Mouse (Mus musculus) heart, postnatal 25 days (tissue): ENCODE measurements at regions not wholly inside any gene's neighbourhood (a gene's known extent, or its start where the extent isn't known, plus 50 kb on each side); places are given as distances from the start of the nearest gene placed in this dataset.

Experiments
- DNase-seq: peaks from one replicate; pipeline ENCODE4 v3.0.0; 2022; ENCODE audit warnings: low spot score
- intact Hi-C: fragments of 180-260 bp; cut with DNase I; formaldehyde crosslinking; loops from one replicate; pipeline ENCODE4 v1.15.1; 2025

DNA sequence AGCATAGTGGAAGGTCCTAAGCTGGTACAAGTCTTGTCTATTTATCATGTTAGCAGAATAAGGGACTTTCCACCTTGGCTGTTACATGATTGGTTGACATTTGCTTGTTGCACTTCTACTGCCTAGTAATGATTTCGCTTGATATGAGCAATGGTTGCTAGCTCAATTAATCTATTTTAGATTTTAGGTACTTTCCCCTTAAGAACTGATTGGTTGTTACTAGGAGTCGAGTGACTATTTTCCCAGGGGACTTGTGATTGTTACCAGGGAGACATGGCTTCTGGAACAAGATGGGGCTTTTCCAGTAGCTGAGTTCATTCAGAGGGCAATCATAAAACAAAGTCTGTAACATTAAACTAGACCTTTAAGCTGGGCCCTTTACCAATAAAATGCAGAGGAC, 100.9 kb downstream of the Nup35 start:
- no peak for DNase-seq
- intact Hi-C loops, result no loop called here

GRCm38 (mm10) chr2:80724085-80724484, 107.0 kb downstream of the Nup35 start:
- no peak for DNase-seq
- intact Hi-C loops, result no loop called here

DNA sequence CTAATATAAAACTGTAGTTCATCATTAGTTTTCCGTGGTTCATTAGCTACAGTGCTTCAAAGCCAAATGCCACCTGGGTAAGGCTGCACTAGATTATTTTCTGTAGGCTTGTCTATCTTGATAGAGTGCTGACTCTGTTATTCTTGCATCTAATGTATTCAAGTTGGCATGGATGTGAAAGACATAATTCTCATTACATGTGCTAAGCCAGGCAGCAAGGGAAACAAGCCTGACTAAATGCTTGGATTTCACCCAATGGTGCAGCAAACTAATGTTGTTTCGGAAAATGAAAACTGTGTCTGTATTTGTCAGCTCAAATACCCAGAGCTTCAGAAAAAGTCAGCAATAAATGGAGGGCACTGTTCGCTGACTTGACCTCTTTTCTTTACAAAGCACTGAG, 114.3 kb downstream of the Nup35 start:
- no peak for DNase-seq
- intact Hi-C loops, result no loop called here

DNA sequence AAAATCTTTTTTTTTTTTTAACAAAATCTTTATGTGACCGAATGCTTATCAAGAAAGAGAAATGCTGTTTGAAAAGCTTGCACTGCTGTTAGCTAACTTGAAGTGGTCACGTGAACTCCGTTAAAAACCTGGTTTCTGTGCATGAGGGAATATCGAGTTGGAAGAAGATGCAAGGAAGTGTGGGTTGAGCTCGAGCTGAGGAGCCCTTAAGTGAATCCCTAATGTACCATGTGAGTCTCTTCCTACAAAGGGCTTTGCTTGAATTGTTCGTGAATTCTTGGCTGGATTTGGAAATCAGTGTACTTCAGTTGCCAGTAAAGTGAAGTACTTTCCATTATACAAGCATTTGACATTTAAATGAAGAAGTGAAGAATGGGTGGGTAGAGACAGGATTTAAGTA, 129.7 kb downstream of the Nup35 start:
- intact Hi-C loops, result no loop called here

DNA sequence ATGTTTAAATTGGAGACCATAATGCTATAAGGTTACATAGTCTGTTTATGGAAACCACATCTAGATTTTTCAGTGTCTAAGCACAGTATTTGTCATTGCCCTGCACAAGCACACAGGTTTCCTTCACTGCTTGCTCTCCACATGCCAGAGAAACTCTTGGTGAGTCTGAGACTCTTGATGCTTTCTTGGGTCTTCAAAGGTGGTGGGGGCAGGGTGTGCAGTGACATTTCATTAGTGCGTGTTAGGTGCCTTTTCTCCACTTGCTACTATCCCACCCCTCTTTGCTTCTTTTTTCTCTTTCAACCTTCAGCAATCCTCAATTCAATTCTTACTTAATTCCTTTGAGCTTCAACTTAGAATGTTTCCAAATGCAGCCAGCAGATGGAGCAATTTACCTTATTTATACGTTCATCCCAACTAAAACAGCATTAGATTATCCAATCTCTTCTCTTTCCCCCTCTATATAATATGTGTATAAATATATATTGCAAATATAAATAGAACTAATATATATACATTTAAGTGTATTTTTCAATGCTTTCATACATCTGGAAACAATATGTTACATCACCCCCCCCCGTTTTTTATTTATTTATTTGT, 145.1 kb downstream of the Nup35 start:
- intact Hi-C loops, result loop anchor here (10.0 kb wide), 1 partner anchor 573 kb away; no protein-coding TSS in a partner anchor
- no peak for DNase-seq

More for the DNA sequence above, 129.7 kb downstream of the Nup35 start:
- DNase-seq, result no peak

DNA sequence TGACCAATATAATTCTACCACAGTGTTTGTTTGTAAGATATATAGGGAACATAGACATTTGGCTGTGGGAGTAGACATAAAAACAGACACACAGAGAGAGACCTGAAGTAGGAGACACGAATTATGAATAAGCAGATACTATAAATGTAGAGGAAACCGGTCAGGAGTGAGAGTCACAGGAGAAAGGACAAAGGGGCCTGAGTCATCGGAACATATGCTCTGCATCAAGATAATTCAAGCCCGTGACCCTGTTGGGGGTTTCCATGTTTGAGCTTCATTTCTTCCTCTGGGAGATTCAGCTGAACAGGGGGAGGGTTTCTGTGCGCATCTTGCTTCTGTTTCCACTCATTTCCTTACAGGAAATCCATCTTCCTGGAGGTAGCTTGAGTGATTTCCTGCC, 154.1 kb downstream of the Nup35 start:
- DNase-seq, result no peak
- intact Hi-C loops, result no loop called here

DNA sequence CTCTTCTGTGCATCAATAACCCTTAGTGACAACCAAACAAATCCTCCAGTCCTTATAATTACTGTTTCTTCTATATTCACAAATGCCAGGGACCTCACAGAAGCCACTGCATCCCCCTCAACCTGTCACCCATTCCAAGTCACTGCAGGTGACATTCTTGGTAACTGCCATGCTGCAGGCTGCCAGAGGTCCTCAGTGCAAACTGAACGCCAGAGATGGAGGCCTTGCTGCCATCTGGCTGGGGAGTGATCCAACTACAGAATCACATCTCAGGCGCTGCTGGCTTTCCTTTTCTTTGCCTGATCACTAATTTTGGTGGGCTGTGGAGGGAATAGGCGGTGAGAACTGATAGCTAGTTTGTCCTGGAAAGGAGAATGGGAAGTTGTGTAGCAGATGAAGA, 155.4 kb downstream of the Nup35 start:
- DNase-seq, result no peak
- intact Hi-C loops, result no loop called here

GRCm38 (mm10) chr2:80786370-80786769, 169.3 kb downstream of the Nup35 start:
- intact Hi-C loops, result no loop called here
- no peak for DNase-seq

DNA sequence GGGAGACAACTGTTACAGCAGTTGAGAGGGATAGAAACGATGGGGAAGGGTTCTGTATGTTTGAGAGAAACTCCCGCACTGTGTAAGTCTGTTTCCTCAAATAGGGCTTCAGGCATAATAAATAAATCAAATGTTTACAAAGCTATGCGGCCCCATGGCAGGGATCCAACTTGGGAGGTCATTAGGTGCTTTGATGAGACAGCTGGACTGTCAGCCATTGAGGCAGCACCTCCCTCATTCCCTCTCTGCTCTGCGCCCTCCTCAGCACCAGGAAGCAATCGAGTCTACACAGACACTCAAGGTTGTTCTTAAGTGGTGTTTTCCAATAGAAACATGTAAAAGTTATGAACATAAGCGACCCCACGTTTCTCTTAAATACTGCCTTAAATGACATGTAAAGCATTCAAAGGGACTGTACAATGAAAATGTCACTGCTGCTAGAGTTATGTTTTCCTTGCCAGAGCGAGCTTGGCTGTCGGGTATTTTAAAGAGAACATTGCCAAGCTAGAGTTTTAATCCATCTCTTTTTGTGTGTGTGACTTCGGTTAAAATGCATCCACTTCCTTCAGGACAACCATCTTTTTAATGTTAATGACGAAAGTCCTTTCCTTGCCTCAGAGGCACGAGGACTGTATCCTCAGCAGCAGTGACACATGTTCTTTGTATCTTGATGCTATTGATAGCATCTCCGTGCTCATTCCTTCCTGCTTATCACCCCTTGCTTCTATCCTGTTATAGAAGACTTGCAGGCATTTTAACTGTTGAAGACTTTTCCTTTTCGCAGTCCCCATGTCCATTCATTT, 176.5 kb downstream of the Nup35 start:
- no peak for DNase-seq
- intact Hi-C loops, result no loop called here

DNA sequence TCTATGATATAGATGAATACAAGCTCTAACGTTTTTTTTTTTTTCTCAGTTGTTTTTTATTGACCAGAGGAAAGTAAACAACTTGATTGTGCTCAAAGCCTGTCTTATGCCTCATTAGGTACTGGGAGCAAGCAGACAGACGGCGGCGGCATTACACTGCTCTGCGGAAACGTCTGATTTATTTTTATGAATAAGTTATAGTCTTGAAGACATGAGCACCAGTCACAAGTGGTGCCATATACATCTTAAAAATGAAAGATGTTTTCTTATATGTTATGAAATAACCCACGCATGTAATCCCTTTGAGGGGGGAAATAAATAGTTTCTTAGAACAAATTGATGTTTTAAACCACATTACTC, 177.1 kb downstream of the Nup35 start:
- DNase-seq, result no peak
- intact Hi-C loops, result no loop called here

DNA sequence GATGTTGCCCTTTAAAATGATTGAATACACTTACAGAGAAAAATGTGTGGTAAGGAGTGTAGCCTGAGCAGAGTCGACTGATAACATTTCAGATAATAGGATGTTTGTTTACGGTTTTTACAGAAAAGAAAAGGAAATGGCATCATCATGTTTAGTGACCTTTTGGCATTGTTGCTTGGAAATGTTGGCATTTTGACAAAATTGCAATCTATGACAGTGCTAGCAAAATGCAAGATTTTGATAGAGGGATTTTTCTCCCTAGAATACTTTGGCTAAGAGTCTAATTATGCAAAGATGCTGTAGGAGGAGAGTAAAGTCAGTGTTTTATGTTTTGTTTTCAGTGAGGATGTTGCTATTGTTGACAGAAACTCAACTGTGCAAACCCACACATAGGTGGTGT, 202.2 kb downstream of the Nup35 start:
- no peak for DNase-seq
- intact Hi-C loops, result no loop called here

- intact Hi-C loops, result no loop called here
- DNase-seq, result no peak
These were observed 234.0 kb downstream of the Nup35 start for GRCm38 (mm10) chr2:80851056-80851455.

DNA sequence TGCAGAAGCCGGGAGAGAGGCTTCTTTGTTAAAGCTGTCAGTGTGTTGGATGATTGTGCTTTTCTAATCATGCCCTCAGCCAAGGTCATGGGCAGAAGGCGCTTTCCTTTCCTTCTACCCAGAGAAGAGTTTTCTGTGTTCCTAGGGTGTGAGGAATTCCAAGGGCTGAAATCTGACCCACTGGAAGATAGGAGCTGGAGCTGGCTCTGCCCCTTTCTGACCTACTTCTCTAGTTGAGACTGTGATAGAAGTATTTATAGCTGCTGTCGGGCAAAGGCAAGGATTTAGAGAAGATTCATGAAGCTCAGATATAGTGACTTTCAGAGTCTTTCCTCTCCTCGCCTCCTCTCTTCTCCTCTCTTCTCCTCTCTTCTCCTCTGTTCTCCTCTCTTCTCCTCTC, 238.2 kb downstream of the Nup35 start:
- intact Hi-C loops, result loop anchor here (5.0 kb wide), 1 partner anchor 357 kb away; no protein-coding TSS in a partner anchor
- DNase-seq, result no peak

DNA sequence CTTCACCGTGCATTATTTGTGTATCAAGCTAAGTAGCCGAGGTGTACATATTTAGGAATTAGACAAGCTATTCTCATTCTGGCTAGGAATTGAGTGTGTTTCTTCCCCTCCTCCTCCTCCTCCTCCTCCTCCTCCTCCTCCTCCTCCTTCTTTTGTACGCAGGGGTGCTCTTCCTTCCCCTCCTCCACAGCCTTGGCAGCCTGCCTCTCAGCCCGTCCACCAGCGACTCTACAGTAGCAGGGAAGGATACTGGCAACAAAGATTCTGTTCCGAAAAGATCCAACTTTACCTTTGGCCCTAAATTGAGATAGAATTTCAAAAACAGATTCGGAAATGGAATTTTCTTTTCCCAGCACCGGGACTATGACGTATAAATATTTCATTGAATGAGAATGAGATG, 253.0 kb downstream of the Nup35 start:
- intact Hi-C loops, result no loop called here
- DNase-seq, result no peak

DNA sequence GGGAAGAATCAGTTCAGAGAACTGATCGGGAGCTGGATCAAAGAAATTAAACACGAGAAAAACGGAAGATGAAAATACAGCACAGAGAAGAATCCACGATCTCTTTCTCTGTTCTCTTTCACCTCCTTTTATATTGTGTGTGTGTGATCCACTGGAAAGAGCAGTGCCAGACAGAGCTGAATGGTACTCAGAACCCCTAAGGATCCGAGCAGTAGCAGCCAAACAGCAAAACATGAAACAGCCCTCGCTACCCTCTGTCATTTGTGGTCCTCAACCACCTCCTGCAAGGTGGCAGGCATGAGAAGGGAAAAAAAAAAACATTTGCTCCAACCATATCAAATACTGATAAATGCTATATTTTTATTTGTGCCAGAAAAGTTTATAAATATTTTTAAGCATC, 253.4 kb downstream of the Nup35 start:
- no peak for DNase-seq

DNA sequence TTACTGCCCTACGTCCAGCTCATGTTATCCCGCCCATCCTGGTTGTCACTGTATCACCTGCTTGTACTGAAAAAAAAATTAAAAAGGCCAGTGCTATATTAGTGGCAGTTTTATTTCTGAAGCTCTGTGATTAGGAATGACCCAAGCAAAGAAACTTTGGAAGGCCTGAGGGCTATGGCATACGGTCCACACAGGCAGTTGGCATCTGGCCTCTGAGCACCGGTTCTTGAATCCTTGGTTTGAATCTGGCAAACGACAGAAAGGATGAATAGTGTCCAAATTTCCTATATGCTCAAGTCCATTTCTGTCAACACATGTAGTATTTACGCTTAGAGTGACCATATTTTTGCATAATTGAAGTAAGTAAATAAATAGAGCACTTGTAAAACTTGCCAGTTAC, 254.3 kb downstream of the Nup35 start:
- intact Hi-C loops, result no loop called here
- no peak for DNase-seq

More for the DNA sequence above, 253.4 kb downstream of the Nup35 start:
- intact Hi-C loops, result no loop called here

DNA sequence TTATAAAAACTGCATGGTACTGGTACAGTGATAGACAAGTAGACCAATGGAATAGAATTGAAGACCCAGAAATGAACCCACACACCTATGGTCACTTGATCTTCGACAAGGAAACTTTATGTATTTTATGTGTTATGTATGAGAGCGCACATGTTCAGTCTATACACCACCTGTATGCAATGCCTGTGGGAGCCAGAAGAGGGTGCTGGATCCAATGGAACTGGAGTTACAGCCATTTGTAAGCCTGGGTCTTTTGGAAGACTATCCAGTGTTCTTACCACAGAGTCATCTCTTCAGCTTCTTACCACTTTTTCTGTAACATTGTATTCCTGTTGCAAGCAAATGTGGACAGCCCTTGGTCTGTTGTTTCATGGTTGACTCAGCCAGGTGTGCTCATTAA, 261.4 kb downstream of the Nup35 start:
- no peak for DNase-seq
- intact Hi-C loops, result no loop called here

GRCm38 (mm10) chr2:80884231-80884630, 267.2 kb downstream of the Nup35 start:
- intact Hi-C loops, result no loop called here
- DNase-seq, result no peak

DNA sequence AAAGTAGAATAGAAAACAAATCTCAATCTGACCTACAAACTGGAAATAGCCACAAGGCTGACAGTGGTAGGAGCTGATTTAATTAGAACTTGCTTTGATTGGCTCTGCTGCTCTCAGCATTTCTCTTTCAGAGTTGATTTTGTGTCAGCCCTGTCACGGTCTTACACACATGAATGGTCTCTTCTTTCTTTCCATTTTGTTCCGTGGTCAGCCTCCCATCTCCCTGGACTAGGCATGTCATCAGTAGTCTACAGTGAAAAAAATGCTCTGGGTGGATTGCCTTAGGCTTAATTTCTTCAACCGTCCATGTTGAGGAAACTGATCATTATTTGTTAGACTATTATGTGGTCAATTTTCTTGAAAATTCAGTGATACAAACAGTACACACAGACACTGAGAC, 285.0 kb downstream of the Nup35 start:
- intact Hi-C loops, result no loop called here

DNA sequence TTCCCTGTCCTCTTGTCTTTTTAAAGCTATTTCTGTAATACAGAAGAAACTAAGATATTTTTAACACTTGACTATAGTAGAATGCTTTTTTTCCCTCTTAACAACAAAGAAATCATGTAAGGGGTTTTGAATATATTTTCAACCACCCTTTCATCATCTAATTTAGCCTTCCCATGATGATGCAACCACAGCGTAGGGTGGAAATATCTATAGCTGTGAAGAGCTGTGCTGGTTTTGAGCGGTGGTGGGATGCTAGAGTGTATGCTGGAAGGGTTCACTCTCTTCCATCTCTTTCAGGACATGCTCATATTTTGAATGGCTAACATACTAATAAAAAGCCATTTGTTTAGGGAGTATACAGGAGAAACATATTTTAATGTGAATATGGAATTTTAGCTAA, 296.4 kb downstream of the Nup35 start:
- no peak for DNase-seq
- intact Hi-C loops, result no loop called here

More for the DNA sequence above, 285.0 kb downstream of the Nup35 start:
- no peak for DNase-seq

DNA sequence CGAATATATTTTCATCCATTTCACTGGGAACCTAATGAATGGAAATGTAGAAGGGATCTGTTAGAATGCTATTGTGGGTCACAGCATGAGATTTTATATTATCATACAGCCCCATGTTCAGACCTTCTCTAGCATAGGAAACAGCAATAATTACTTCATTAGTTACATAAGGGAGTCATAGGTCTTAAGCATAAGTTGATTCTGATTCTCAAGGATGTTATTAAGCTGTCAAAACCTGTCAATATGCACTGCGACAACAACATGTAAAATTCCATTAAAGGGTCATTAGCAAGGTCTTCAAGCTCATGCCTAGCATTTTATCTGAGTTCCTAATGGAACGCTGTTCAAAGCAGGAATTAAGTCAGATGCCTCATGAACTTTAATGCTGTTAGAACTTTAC, 328.5 kb downstream of the Nup35 start:
- no peak for DNase-seq
- intact Hi-C loops, result no loop called here

DNA sequence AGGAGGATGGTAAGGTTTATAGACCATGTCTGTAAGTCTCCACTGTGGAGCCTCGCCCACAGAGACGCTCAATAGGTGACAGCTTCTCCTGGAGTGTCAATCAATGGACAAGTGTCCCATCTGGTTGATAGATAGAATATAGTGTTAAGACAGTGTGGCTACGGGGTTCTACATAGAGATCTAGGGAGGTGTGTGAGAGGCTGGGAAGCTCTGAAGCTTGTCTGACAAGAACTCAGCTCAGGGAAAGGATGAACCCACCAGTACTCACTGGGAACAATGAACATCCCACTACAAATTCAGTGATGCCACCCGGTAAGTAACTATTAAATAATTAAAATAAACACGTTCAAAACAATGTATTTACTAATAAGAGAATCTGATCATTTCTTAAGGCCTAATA, 349.7 kb downstream of the Nup35 start:
- intact Hi-C loops, result no loop called here
- no peak for DNase-seq
